Mouse (Mus musculus) megakaryocyte, embryonic 14.5 days (primary cell): Measurements from ENCODE around the gene Atg10. TPM values are rescaled to one million over a fixed set of nuclear protein-coding genes. Genes with fewer than 3 reads are reported as not detected.
"Not testable (repeated sequence)": the region's sequence is repeated elsewhere in the genome, so short reads cannot be mapped to it uniquely, and the experiment has no call there.

Experiments used
- H3K27me3 ChIP-seq: replicated peaks from 2 replicates; pipeline ENCODE3; 2012; ENCODE audit warnings: inconsistent platforms
- H3K36me3 ChIP-seq: replicated peaks from 2 replicates; pipeline ENCODE3; 2012; ENCODE audit warnings: low read length, inconsistent platforms, mixed read lengths
- H3K4me1 ChIP-seq: 2 replicates; pipeline ENCODE4 v1.6.1; 2012; ENCODE audit warnings: inconsistent platforms
- H3K4me3 ChIP-seq: replicated peaks from 2 replicates; pipeline ENCODE3; 2012; ENCODE audit warnings: moderate library complexity, mild to moderate bottlenecking, inconsistent platforms
- H3K9me3 ChIP-seq: 2 replicates; pipeline ENCODE4 v1.6.1; 2012; ENCODE audit warnings: inconsistent platforms
- FLI1 ChIP-seq: IDR thresholded peaks from 2 replicates; pipeline ENCODE4 v1.6.1; 2012; ENCODE audit warnings: low read length, inconsistent platforms, mixed read lengths
- GATA1 ChIP-seq: IDR thresholded peaks from 3 replicates; pipeline ENCODE4 v1.6.1; 2012; ENCODE audit warnings: mixed read lengths, low read length, inconsistent platforms, borderline replicate concordance
- polyA plus RNA-seq: library from polyadenylated mRNA; stranded (reverse); fragments of >175 nt; gene quantifications from 2 replicates; pipeline ENCODE4 v1.2.3, GENCODE M21; 2012; ENCODE audit warnings: low replicate concordance; ENCODE audit not compliant: insufficient read depth

Atg10 gene
- polyA plus RNA-seq, result 0.46 TPM in 1 of 2 replicates, not detected in the other

- peak within 1 kb of the TSS; percentile 97 for H3K4me3 ChIP-seq
- TF ChIP-seq GATA1 (no peak), FLI1 (no peak)
- H3K4me1 ChIP-seq, result peaks cover 22% of the 10 kb centered on the region
- no peaks in the 10 kb centered on the region for H3K36me3 ChIP-seq
- no peaks in the 10 kb centered on the region for H3K9me3 ChIP-seq
- peaks cover 2% of the 10 kb centered on the region for H3K27me3 ChIP-seq
These were observed at the start of gene Atg10 for GRCm38 (mm10) chr13:91223587-91224437. Atg10 (minus strand) TSS chr13:91223968.

- H3K27me3 ChIP-seq, result no peaks in the 10 kb centered on the region
- no peaks in the 10 kb centered on the region for H3K4me1 ChIP-seq
- H3K36me3 ChIP-seq, result no peaks in the 10 kb centered on the region
- H3K9me3 ChIP-seq, result no peaks in the 10 kb centered on the region
- TF ChIP-seq FLI1 (no peak), GATA1 (no peak)
- H3K4me3 ChIP-seq, result no peak overlapping the region
These were observed 28.6 kb upstream of the Atg10 start for GRCm38 (mm10) chr13:91252406-91252805.

GRCm38 (mm10) chr13:91251636-91252035, 27.9 kb upstream of the Atg10 start:
- no peaks in the 10 kb centered on the region for H3K4me1 ChIP-seq
- H3K9me3 ChIP-seq, result no peaks in the 10 kb centered on the region
- H3K36me3 ChIP-seq, result no peaks in the 10 kb centered on the region
- TF ChIP-seq FLI1 (no peak), GATA1 (no peak)
- no peak overlapping the region for H3K4me3 ChIP-seq
- no peaks in the 10 kb centered on the region for H3K27me3 ChIP-seq

- H3K27me3 ChIP-seq, H3K9me3 ChIP-seq, H3K36me3 ChIP-seq, H3K4me3 ChIP-seq, H3K4me1 ChIP-seq: not testable (repeated sequence)
These were observed 26.3 kb upstream of the Atg10 start for GRCm38 (mm10) chr13:91250050-91250449.

GRCm38 (mm10) chr13:91246472-91246871, 22.7 kb upstream of the Atg10 start:
- TF ChIP-seq FLI1 (no peak), GATA1 (no peak)
- H3K4me3 ChIP-seq, result no peak overlapping the region

GRCm38 (mm10) chr13:91237976-91238375, 14.2 kb upstream of the Atg10 start:
- Histone ChIP-seq H3K4me1 (no peaks in the 10 kb centered on the region), H3K36me3 (no peaks in the 10 kb centered on the region), H3K4me3 (no peak overlapping the region), H3K9me3 (peaks cover 7% of the 10 kb centered on the region; the same call in 1 of the 2 replicates), H3K27me3 (peaks cover 3% of the 10 kb centered on the region)
- no peak for TF ChIP-seq GATA1
- TF ChIP-seq FLI1, result no peak

More at GRCm38 (mm10) chr13:91246472-91246871, 22.7 kb upstream of the Atg10 start:
- no peaks in the 10 kb centered on the region for H3K27me3 ChIP-seq
- H3K9me3 ChIP-seq, result no peaks in the 10 kb centered on the region
- H3K4me1 ChIP-seq, result no peaks in the 10 kb centered on the region
- H3K36me3 ChIP-seq, result no peaks in the 10 kb centered on the region

GRCm38 (mm10) chr13:91236884-91237283, 13.1 kb upstream of the Atg10 start:
- Histone ChIP-seq H3K27me3 (peaks cover 3% of the 10 kb centered on the region), H3K9me3 (peaks cover 7% of the 10 kb centered on the region; the same call in 1 of the 2 replicates), H3K36me3 (no peaks in the 10 kb centered on the region), H3K4me1 (no peaks in the 10 kb centered on the region), H3K4me3 (no peak overlapping the region)
- no peak for TF ChIP-seq GATA1
- TF ChIP-seq FLI1, result no peak

- no peaks in the 10 kb centered on the region for H3K36me3 ChIP-seq
- H3K27me3 ChIP-seq, result peaks cover 2% of the 10 kb centered on the region
- peak overlapping the region; percentile 97 for H3K4me3 ChIP-seq
- TF ChIP-seq FLI1 (no peak), GATA1 (no peak)
- H3K4me1 ChIP-seq, result peaks cover 22% of the 10 kb centered on the region
- H3K9me3 ChIP-seq, result no peaks in the 10 kb centered on the region
These were observed 658 bp upstream of the Atg10 start for GRCm38 (mm10) chr13:91224438-91224814.

- Histone ChIP-seq H3K36me3 (no peaks in the 10 kb centered on the region), H3K27me3 (peaks cover 2% of the 10 kb centered on the region), H3K9me3 (no peaks in the 10 kb centered on the region), H3K4me1 (peaks cover 22% of the 10 kb centered on the region), H3K4me3 (peak overlapping the region; percentile 97)
- TF ChIP-seq GATA1, result no peak
- TF ChIP-seq FLI1, result no peak
These were observed 705 bp downstream of the Atg10 start for GRCm38 (mm10) chr13:91223063-91223462.

GRCm38 (mm10) chr13:91221696-91222095, 2.1 kb downstream of the Atg10 start:
- Histone ChIP-seq H3K36me3 (no peaks in the 10 kb centered on the region), H3K9me3 (peaks cover 9% of the 10 kb centered on the region), H3K27me3 (peaks cover 8% of the 10 kb centered on the region), H3K4me1 (peaks cover 33% of the 10 kb centered on the region), H3K4me3 (no peak overlapping the region)
- TF ChIP-seq GATA1 (no peak), FLI1 (no peak)

- Histone ChIP-seq H3K9me3 (peaks cover 9% of the 10 kb centered on the region), H3K4me1 (peaks cover 34% of the 10 kb centered on the region), H3K27me3 (peaks cover 18% of the 10 kb centered on the region), H3K36me3 (peaks cover 6% of the 10 kb centered on the region), H3K4me3 (no peak overlapping the region)
- no peak for TF ChIP-seq GATA1
- TF ChIP-seq FLI1, result no peak
These were observed 6.1 kb downstream of the Atg10 start for GRCm38 (mm10) chr13:91217691-91218090.
